Mouse (Mus musculus) myocyte (in vitro differentiated cells): ENCODE results near the gene Adprh. TPM values are rescaled to one million over a fixed set of nuclear protein-coding genes. Genes with fewer than 3 reads are reported as not detected.

Source experiments
- H3K27me3 ChIP-seq: one replicate; pipeline ENCODE4 v1.6.1; 2011; ENCODE audit not compliant: control insufficient read depth, insufficient read depth, insufficient read length
- H3K36me3 ChIP-seq: one replicate; pipeline ENCODE4 v1.6.1; 2011; ENCODE audit not compliant: control insufficient read depth, insufficient read depth
- H3K4me2 ChIP-seq: one replicate; pipeline ENCODE4 v1.6.1; 2011; ENCODE audit warnings: low read depth, control low read depth
- H3K4me3 ChIP-seq: one replicate; pipeline ENCODE4 v1.5.1; 2011; ENCODE audit warnings: mild to moderate bottlenecking, control low read depth, moderate library complexity
- H3K79me2 ChIP-seq: one replicate; pipeline ENCODE4 v1.6.1; 2011; ENCODE audit not compliant: control insufficient read depth, insufficient read depth
- H3ac ChIP-seq: one replicate; pipeline ENCODE4 v1.6.1; 2011; ENCODE audit not compliant: control insufficient read depth, insufficient read length
- CEBPB ChIP-seq: IDR thresholded peaks from 2 replicates; pipeline ENCODE4 v1.6.1; 2011; ENCODE audit warnings: mild to moderate bottlenecking, moderate library complexity; ENCODE audit not compliant: poor library complexity, insufficient read depth, severe bottlenecking
- E2F4 ChIP-seq: IDR thresholded peaks from one replicate; pipeline ENCODE4 v1.6.1; 2011; ENCODE audit warnings: mild to moderate bottlenecking, control low read depth, moderate library complexity; ENCODE audit not compliant: insufficient read depth
- MAX ChIP-seq: IDR thresholded peaks from one replicate; pipeline ENCODE4 v1.6.1; 2011; ENCODE audit warnings: low read depth, mild to moderate bottlenecking, control low read depth
- MYOD1 ChIP-seq, 3 experiments: IDR thresholded peaks; one replicate each; pipeline ENCODE4 v1.6.1; 2011; ENCODE audit warnings: control low read depth in 2 of 3, low read depth in 2 of 3, mild to moderate bottlenecking in 2 of 3, moderate library complexity in 1 of 3; ENCODE audit not compliant: insufficient read length in 2 of 3, control insufficient read depth in 1 of 3
- MYOG ChIP-seq, 3 experiments: IDR thresholded peaks; one replicate each; pipeline ENCODE4 v1.6.1; 2011; ENCODE audit warnings: control low read depth in 2 of 3, low read depth in 2 of 3, mild to moderate bottlenecking in 2 of 3; ENCODE audit not compliant: insufficient read length in 2 of 3, control insufficient read depth in 1 of 3, insufficient read depth in 1 of 3
- POLR2A ChIP-seq: IDR thresholded peaks from one replicate; pipeline ENCODE4 v1.6.1; 2011; ENCODE audit warnings: low read depth, mild to moderate bottlenecking, control low read depth, moderate library complexity; ENCODE audit not compliant: insufficient read length
- POLR2AphosphoS2 ChIP-seq: IDR thresholded peaks from one replicate; pipeline ENCODE4 v1.6.1; 2011; ENCODE audit warnings: low read depth, control low read depth; ENCODE audit not compliant: insufficient read length
- REST ChIP-seq: IDR thresholded peaks from one replicate; pipeline ENCODE4 v1.6.1; 2011; ENCODE audit warnings: mild to moderate bottlenecking, control low read depth, moderate library complexity; ENCODE audit not compliant: insufficient read depth, insufficient read length
- SRF ChIP-seq: IDR thresholded peaks from one replicate; pipeline ENCODE4 v1.6.1; 2011; ENCODE audit warnings: low read depth; ENCODE audit not compliant: control insufficient read depth, insufficient read length
- TCF12 ChIP-seq: IDR thresholded peaks from one replicate; pipeline ENCODE4 v1.6.1; 2011; ENCODE audit warnings: mild to moderate bottlenecking, control low read depth; ENCODE audit not compliant: poor library complexity, insufficient read depth, severe bottlenecking
- TCF3 ChIP-seq: IDR thresholded peaks from one replicate; pipeline ENCODE4 v1.6.1; 2011; ENCODE audit warnings: low read depth, control low read depth; ENCODE audit not compliant: insufficient read length
- USF1 ChIP-seq: IDR thresholded peaks from one replicate; pipeline ENCODE4 v1.6.1; 2011; ENCODE audit warnings: low read depth, mild to moderate bottlenecking, control low read depth, moderate library complexity
- polyA plus RNA-seq: library from polyadenylated mRNA; unstranded; fragments of >200 nt; fragmentation: generic; extraction: Trizol; gene quantifications from one replicate; pipeline ENCODE4 v1.2.1, GENCODE M21; 2012; ENCODE audit warnings: missing spikeins

Adprh gene
- polyA plus RNA-seq, 1 experiment, result 124 TPM

DNA sequence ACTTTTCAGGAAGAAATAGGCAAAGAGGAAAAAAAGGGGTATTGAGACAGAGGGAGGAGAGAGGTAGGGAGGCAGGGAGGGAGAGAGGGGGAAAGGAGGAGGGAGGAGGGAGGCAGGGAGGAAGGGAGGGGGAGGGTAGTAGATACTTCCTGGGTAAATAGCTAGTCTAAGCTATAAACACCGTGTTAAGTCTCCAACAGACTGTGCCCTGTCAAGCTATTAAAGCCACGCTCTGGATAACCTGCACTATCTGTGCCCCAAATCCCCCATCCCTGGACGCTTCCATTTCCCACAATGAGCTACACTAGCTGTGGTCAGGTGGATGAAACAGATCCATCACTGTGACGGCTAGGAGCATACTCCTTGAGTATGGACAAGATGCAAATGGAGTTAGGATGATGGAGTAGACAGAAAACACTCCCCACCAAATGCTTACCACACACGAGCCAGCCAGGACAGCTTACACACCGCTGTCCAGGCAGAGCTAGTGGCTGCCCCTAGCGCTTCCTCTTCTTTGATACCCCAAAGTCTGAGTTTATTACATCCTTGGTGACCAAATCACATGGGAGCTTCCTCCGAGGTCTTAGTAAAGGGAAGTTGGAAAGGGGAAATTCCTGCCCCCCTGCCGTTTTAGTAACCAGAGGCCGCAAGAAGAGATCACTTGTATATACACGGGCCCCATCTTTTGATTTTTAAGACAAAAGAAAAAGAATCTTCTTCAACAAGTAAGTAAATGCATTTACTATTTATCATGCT, 4.5 kb upstream of the Adprh start:
- no peak overlapping the region for H3ac ChIP-seq
- no peak overlapping the region for H3K4me3 ChIP-seq
- TF ChIP-seq E2F4 (no peak), MYOG (IDR thresholded peaks at IDR 0.05; ENCODE audit: control insufficient read depth in 1 of 3, insufficient read depth in 1 of 3, insufficient read length in 2 of 3, low read depth in 2 of 3) (no peak), TCF12 (no peak), USF1 (no peak), REST (no peak), MAX (no peak), MYOD1 (IDR thresholded peaks at IDR 0.05; ENCODE audit: control insufficient read depth in 1 of 3, insufficient read length in 2 of 3, low read depth in 2 of 3) (no peak), POLR2A (no peak), CEBPB (no peak), SRF (no peak), TCF3 (no peak), POLR2AphosphoS2 (no peak)
- peaks cover 37% of the 10 kb centered on the region for H3K79me2 ChIP-seq
- no peaks in the 10 kb centered on the region for H3K27me3 ChIP-seq
- no peak overlapping the region for H3K4me2 ChIP-seq
- no peaks in the 10 kb centered on the region for H3K36me3 ChIP-seq

DNA sequence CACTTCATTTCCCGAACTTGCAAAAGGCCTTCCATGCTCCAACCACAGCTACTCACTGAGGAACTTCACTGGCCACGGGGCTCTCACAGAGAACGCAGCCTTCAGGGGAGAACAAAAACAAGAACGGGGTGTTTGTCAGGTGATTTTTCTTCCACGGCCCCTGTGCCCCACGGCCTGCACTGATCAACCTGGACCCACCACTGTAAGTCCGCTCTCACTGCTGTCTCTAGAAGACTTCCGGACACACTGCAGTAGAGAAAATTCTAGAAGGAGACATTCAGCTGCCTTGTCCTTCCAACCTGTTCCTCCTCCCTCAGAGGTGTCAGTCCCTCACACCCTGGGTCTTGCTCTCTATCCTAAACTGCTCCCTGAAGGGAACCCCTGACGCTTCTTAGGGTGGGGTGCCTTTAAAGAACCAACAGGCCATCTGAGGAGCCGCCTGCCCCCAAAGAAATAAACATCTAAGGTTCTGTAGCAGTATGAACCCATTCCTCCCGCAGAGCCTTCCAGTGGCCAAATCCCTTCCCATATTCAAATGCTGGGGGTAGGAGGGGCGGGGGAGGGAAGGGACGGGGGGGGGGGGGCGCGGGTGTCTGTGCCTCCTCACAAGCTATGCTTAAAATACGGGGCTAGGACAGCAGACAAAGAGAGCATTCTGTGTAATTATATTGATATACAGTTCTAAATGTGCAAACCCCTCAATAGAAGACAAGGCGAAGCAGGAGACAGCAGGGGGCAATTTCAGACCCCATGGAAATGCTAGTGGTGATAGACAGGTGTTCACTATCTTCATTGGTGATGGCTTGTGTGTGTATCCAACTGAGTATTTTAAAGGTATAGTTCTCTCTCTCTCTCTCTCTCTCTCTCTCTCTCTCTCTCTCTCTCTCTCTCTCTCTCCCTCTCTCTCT, 3.3 kb upstream of the Adprh start, which contains the start of gene Cd80:
Gene Cd80, plus strand, starts transcription at position 51 of the 908 bp plus-strand sequence.
- no peak within 1 kb of the TSS for H3ac ChIP-seq
- no peaks in the 10 kb centered on the region for H3K27me3 ChIP-seq
- H3K36me3 ChIP-seq, result no peaks in the 10 kb centered on the region
- H3K4me3 ChIP-seq, result no peak within 1 kb of the TSS
- TF ChIP-seq MYOG (IDR thresholded peaks at IDR 0.05; ENCODE audit: control insufficient read depth in 1 of 3, insufficient read depth in 1 of 3, insufficient read length in 2 of 3, low read depth in 2 of 3) (no peak), REST (no peak), E2F4 (no peak), TCF3 (no peak), MAX (no peak), SRF (no peak), TCF12 (no peak), POLR2AphosphoS2 (no peak)
- H3K79me2 ChIP-seq, result peaks cover 37% of the 10 kb centered on the region
- no peak within 1 kb of the TSS for H3K4me2 ChIP-seq

DNA sequence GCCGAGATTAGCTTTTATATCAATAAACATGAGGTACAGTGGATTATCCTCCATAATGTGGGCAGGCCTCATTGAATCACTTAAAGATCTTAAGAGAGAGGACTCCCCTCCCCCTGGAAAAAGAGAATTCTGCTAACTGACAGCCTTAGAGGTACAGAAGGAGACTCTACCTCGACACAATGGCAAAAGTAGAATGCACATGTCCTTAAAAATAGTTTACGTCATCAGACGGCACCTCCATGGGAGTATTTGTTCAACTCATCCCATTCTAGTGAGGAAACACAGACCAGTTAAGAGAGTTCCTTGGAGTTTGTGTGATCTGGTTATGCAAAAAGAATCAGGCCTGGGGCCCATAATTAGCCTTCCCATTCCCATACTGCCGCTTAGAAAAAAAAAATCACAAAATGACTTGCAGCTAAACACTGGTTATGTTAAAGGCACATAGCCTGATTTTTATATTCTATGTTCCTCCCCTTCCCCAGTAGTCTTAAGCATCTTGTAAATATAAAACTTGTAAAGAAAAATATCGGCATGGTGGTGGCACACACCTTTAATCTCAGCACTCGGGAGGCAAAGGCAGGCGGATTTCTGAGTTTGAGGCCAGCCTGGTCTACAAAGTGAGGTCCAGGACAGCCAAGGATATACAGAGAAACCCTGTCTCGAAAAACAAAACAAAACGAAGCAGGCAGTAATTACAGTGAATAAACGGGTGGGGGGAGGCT, 2.2 kb upstream of the Adprh start:
- H3ac ChIP-seq, result no peak overlapping the region
- H3K27me3 ChIP-seq, result no peaks in the 10 kb centered on the region
- peaks cover 10% of the 10 kb centered on the region for H3K36me3 ChIP-seq
- TF ChIP-seq MYOD1 (IDR thresholded peaks at IDR 0.05; ENCODE audit: control insufficient read depth in 1 of 3, insufficient read length in 2 of 3, low read depth in 2 of 3), result no peak
- no peak for TF ChIP-seq POLR2A
- no peak for TF ChIP-seq MYOG (IDR thresholded peaks at IDR 0.05; ENCODE audit: control insufficient read depth in 1 of 3, insufficient read depth in 1 of 3, insufficient read length in 2 of 3, low read depth in 2 of 3)
- TF ChIP-seq TCF3, result no peak
- no peak for TF ChIP-seq MAX
- no peak for TF ChIP-seq E2F4
- no peak for TF ChIP-seq REST
- no peak for TF ChIP-seq POLR2AphosphoS2
- TF ChIP-seq USF1, result no peak
- no peak overlapping the region for H3K4me2 ChIP-seq
- H3K79me2 ChIP-seq, result peaks cover 29% of the 10 kb centered on the region
- H3K4me3 ChIP-seq, result no peak overlapping the region

DNA sequence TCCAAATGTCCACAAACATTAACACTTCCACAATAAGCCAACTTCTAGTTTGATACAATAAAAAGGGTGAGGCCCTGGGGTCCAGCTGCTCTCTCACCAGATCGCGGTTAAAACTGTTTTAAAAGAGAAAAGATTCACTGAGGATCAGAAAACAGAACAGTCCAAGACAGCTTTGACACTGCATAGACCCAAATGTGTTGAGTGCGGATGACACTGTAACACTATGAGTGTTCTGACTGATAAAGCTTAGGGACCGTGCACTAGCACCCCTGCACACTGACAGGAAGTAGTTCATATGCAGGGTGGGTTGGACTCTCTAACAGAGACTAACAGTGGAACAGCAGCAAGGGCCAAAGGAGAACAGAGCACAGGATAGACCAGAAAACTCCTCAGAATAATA, 1.4 kb upstream of the Adprh start:
- H3K4me3 ChIP-seq, result no peak overlapping the region
- H3K4me2 ChIP-seq, result no peak overlapping the region
- H3K79me2 ChIP-seq, result peaks cover 21% of the 10 kb centered on the region
- H3K36me3 ChIP-seq, result peaks cover 16% of the 10 kb centered on the region
- no peak for TF ChIP-seq SRF
- no peak for TF ChIP-seq MAX
- no peak for TF ChIP-seq MYOG (IDR thresholded peaks at IDR 0.05; ENCODE audit: control insufficient read depth in 1 of 3, insufficient read depth in 1 of 3, insufficient read length in 2 of 3, low read depth in 2 of 3)
- TF ChIP-seq TCF12, result no peak
- no peak for TF ChIP-seq POLR2AphosphoS2
- no peak for TF ChIP-seq MYOD1 (IDR thresholded peaks at IDR 0.05; ENCODE audit: control insufficient read depth in 1 of 3, insufficient read length in 2 of 3, low read depth in 2 of 3)
- no peak for TF ChIP-seq POLR2A
- TF ChIP-seq E2F4, result no peak
- TF ChIP-seq USF1, result no peak
- no peak for TF ChIP-seq TCF3
- TF ChIP-seq REST, result no peak
- H3ac ChIP-seq, result no peak overlapping the region
- H3K27me3 ChIP-seq, result no peaks in the 10 kb centered on the region
